Mouse (Mus musculus) stomach, postnatal 0 days (tissue): ENCODE results near the gene Bhlha15.

Experiments
- CTCF ChIP-seq: IDR thresholded peaks from 2 replicates; pipeline ENCODE4 v1.5.1; 2016; ENCODE audit warnings: antibody characterized with exemption, low read depth, mild to moderate bottlenecking, moderate library complexity
- EP300 ChIP-seq: optimal IDR thresholded peaks from 2 replicates; pipeline ENCODE3; 2016; ENCODE audit warnings: antibody characterized with exemption

- TF ChIP-seq CTCF (no peak), EP300 (no peak)
Observed at GRCm38 (mm10) chr5:144188422-144188821, 1.7 kb upstream of the Bhlha15 start.
